Comparison of ENCODE assay signal across 8 mouse cellular contexts in the genomic region with DNA sequence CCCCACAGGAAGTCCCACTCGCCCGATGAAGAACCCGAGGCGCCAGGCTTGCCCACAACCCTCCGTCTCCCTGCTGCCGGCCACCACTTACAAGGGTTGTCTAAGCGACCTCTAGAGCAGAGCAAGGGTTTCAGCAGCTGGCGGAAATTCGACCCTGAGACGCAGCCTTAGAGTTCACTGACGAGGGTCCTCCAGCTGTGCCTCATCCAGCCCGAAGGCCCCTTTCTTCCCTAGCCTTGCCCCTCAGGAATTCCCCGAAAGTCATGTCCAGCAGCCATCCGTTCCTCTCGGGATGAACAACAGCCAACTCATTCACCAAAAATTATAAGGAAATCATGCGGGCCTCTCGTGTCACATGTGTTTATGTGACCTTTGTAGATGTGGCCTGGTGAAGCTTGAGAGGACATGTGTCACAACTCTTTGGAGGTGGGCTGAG. TPM values are rescaled to one million over a fixed set of nuclear protein-coding genes. Genes with fewer than 3 reads are reported as not detected.
DNase-seq lines count a peak whose midpoint lies in the region; ATAC-seq lines count a peak whose summit lies in the region.

No protein-coding gene starts in this region.

- peak overlapping the region; percentile 91 for H3K4me2 ChIP-seq in heart, embryonic 16.5 days (ENCODE audit: low read depth, low read length)
- peak overlapping the region; percentile 88 for H3K4me2 ChIP-seq in hindbrain, embryonic 12.5 days (replicated peaks)

- H3K4me3 ChIP-seq in heart, embryonic 16.5 days (ENCODE audit: low read length), result peak overlapping the region; percentile 98
- H3K4me3 ChIP-seq in brown adipose tissue, adult 24 weeks (ENCODE audit: insufficient read depth, low read depth, low read length), result peak overlapping the region; percentile 56
- H3K4me3 ChIP-seq in hindbrain, embryonic 12.5 days, result peak overlapping the region; percentile 86

- no peaks in the 10 kb centered on the region for H3K36me3 ChIP-seq in heart, embryonic 16.5 days (ENCODE audit: control insufficient read depth, insufficient read depth)
- no peaks in the 10 kb centered on the region for H3K36me3 ChIP-seq in hindbrain, embryonic 12.5 days

- peak overlapping the region; percentile 57 for H3K27ac ChIP-seq in heart, embryonic 16.5 days (ENCODE audit: low read length)
- H3K27ac ChIP-seq in brown adipose tissue, adult 24 weeks (replicated peaks; ENCODE audit: low read depth, low read length), result 0 out of 2 replicates have a peak overlapping the region, but pooled peaks have one; percentile 15
- H3K27ac ChIP-seq in hindbrain, embryonic 12.5 days, result peak overlapping the region; percentile 12; the same call in 1 of the 2 replicates

- H3K27me3 ChIP-seq in heart, embryonic 16.5 days (ENCODE audit: control insufficient read depth, insufficient read depth, low read length), result no peaks in the 10 kb centered on the region
- H3K27me3 ChIP-seq in hindbrain, embryonic 12.5 days, result no peaks in the 10 kb centered on the region

- no peak for DNase-seq in heart, adult 8-10 months (ENCODE audit: low spot score)
- no peak for DNase-seq in adrenal gland, postnatal 14 days
- no peak for DNase-seq in T-cell, adult 2 months (ENCODE audit: low spot score)
- no peak for DNase-seq in spleen, postnatal 14 days (ENCODE audit: low spot score in 2 of 2)

- ATAC-seq in heart, embryonic 16.5 days (replicated peaks; ENCODE audit: extremely low read depth, insufficient read depth, low FRiP score), result peak; percentile 16; the same call in 1 of the 2 replicates
- ATAC-seq in hindbrain, embryonic 12.5 days (ENCODE audit: low FRiP score), result peak; percentile 54
- ATAC-seq in megakaryocyte-erythroid progenitor cell, adult 5-6 weeks (replicated peaks; ENCODE audit: low FRiP score, low TSS enrichment, poor library complexity, severe bottlenecking), result peak; percentile 65

- 15% methylated on average over 17 of the region's 17 CpGs for WGBS in heart, embryonic 16.5 days
- 13% methylated on average over 17 of the region's 17 CpGs for WGBS in hindbrain, embryonic 12.5 days

- H3K9me3 ChIP-seq in heart, embryonic 16.5 days (replicated peaks; ENCODE audit: control insufficient read depth, low read length), result no peaks in the 10 kb centered on the region
- no peaks in the 10 kb centered on the region for H3K9me3 ChIP-seq in hindbrain, embryonic 12.5 days (replicated peaks)

- H3K9ac ChIP-seq in heart, embryonic 16.5 days (ENCODE audit: low read length), result 0 out of 2 replicates have a peak overlapping the region, but pooled peaks have one; percentile 7
- no peak overlapping the region; the same call in 1 of the 2 replicates for H3K9ac ChIP-seq in hindbrain, embryonic 12.5 days

- peaks cover 11% of the 10 kb centered on the region for H3K4me1 ChIP-seq in heart, embryonic 16.5 days (ENCODE audit: control insufficient read depth, insufficient read depth, low read length)
- H3K4me1 ChIP-seq in brown adipose tissue, adult 24 weeks (ENCODE audit: control insufficient read depth, insufficient read depth, insufficient read length, low read length), result no peaks in the 10 kb centered on the region
- peaks cover 10% of the 10 kb centered on the region; the same call in 1 of the 2 replicates for H3K4me1 ChIP-seq in hindbrain, embryonic 12.5 days

RNA-seq across cellular contexts. Expression of gene Ern1, which starts 0.5 kb away (rescaled TPM):
- 4.7 and 5.3 TPM in 2 replicates for polyA plus RNA-seq in heart, embryonic 16.5 days (2015; fragmentation: Nextera tagmentation; extraction: Ambion mirVana)
- total RNA-seq in heart, adult 8-10 months (2022), result 10 to 100 TPM; 10.2 to 14.0 (median 12.8) TPM
- polyA plus RNA-seq in brown adipose tissue, adult 24 weeks (2012; ENCODE audit: insufficient read depth, insufficient read length, missing spikeins), result 3.2 and 5.0 TPM in 2 replicates
- polyA plus RNA-seq in hindbrain, embryonic 12.5 days (2016; fragmentation: Nextera tagmentation; extraction: Ambion mirVana), result 7.9 and 8.3 TPM in 2 replicates
- 13.7 and 14.2 TPM in 2 replicates for total RNA-seq in megakaryocyte-erythroid progenitor cell, adult 5-6 weeks (2014; fragmentation: Nextera tagmentation)
- total RNA-seq in megakaryocyte-erythroid progenitor cell, adult 5-6 weeks (2017), result 7.0 and 9.8 TPM in 2 replicates
- 80.9 and 82.3 TPM in 2 replicates for total RNA-seq in adrenal gland, postnatal 14 days (2021)
